Mouse (Mus musculus) cerebellum, adult 2 months (tissue): ENCODE measurements around the gene Pdpn.

Experiments
- CTCF ChIP-seq: fragments of 200-500 bp; IDR thresholded peaks from 2 replicates; pipeline ENCODE4 v1.5.1; 2011; ENCODE audit warnings: low read depth, mild to moderate bottlenecking, control low read depth, low read length, moderate library complexity, borderline replicate concordance; ENCODE audit not compliant: insufficient read depth
- POLR2A ChIP-seq: fragments of 200-500 bp; IDR thresholded peaks from 2 replicates; pipeline ENCODE4 v1.6.1; 2011; ENCODE audit warnings: low read length, control low read depth, borderline replicate concordance; ENCODE audit not compliant: insufficient read depth

DNA sequence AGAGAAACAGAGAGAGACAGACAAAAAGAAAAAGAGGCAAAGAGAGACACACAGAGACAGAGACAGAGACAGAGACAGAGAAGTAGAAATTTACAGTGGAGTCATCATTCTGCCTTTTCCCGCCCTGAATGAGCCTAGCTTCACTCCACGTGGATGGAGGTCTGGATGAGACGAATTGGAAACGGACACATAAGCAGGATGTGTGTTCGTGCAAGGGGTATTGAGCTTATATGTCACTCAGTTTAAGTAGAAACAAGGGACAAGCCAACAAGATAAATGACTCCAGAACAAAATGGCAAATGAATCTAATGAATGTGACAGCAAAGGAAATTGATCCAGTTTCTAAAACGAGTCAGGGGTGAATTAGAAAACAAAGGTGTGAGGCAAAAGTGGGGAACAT is 41.4 kb downstream of the Pdpn start:
- TF ChIP-seq CTCF (no peak), POLR2A (no peak)
